Mouse (Mus musculus) stomach, postnatal 0 days (tissue): Measurements from ENCODE around the gene Plekhg6.

Source experiments
- CTCF ChIP-seq: IDR thresholded peaks from 2 replicates; pipeline ENCODE4 v1.5.1; 2016; ENCODE audit warnings: antibody characterized with exemption, low read depth, mild to moderate bottlenecking, moderate library complexity
- EP300 ChIP-seq: optimal IDR thresholded peaks from 2 replicates; pipeline ENCODE3; 2016; ENCODE audit warnings: antibody characterized with exemption

- TF ChIP-seq CTCF (no peak), EP300 (no peak)
Measured at GRCm38 (mm10) chr6:125424156-125424555, 43.6 kb upstream of the Plekhg6 start.
